Mouse (Mus musculus): ENCODE data around the gene Gm45062.

Gm45062 gene

GRCm38 (mm10) chr6:8368198-8368864 lies 109.1 kb downstream of the Gm45062 start:
- DNase-seq (ENCODE audit: low spot score): no peak

- DNase-seq (ENCODE audit: low spot score): no peak
These were observed 111.4 kb downstream of the Gm45062 start for GRCm38 (mm10) chr6:8370624-8371023.

GRCm38 (mm10) chr6:8373051-8373450 lies 113.8 kb downstream of the Gm45062 start:
- no peak for DNase-seq (ENCODE audit: low spot score)

- no peak for DNase-seq (ENCODE audit: low spot score)
These were observed 114.6 kb downstream of the Gm45062 start for GRCm38 (mm10) chr6:8373851-8374250.

DNA sequence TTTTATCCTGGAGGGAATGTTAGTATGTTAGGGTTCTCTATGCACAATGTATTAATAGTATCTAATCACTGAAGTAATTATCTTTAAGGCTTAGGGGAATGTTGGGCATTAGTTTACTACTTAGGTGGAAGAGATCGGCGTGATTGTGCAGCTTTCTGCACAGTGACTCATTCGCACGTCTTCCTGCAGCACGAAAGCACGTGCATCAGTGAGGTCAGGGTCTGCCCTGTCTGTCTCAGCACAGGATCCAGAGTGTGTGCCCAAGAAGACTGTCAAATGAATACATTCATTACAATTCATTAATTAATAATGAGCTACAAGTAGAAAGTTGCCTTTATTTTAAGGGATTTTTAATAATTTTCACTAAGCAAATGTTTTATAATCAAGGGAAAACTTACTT lies 115.0 kb downstream of the Gm45062 start:
- no peak for DNase-seq (ENCODE audit: low spot score)

DNA sequence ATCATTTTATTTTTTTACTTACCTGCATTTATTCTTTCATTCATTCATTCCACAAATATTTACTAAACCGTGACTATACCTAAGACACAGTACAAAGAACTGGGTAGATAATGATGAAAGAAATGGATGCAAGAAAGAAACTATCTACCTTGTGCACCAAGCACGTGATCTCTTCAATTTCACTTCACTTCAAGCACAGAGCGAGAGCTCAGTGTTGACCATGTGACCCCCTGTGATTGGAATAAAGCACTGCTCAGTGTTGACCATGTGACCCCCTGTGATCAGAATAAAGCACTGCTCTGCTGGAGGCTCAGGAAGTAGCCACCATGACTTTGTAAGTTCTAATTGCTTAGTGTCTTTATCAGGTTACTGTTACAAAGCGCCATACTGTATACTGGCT lies 115.5 kb downstream of the Gm45062 start:
- no peak for DNase-seq (ENCODE audit: low spot score)

GRCm38 (mm10) chr6:8376351-8376750 lies 117.1 kb downstream of the Gm45062 start:
- no peak for DNase-seq (ENCODE audit: low spot score)

DNA sequence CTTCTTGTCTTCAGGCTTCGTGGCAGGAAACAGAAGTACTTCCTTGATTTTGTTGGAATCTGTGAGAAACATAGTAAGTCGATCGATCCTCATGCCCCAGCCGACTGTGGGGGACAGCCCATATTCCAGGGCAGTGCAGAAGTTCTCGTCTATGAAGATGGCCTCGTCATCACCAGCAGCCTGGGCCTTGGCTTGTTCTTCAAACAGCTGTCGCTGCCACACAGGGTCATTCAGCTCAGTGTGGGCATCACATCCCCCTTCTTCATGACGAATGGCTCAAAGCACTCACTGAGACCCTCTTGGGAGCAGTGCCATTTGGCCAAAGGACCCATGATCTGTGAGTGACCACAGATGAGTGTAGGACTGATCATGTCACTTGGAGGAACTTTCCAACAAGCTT lies 118.4 kb downstream of the Gm45062 start:
- DNase-seq (ENCODE audit: low spot score): no peak

DNA sequence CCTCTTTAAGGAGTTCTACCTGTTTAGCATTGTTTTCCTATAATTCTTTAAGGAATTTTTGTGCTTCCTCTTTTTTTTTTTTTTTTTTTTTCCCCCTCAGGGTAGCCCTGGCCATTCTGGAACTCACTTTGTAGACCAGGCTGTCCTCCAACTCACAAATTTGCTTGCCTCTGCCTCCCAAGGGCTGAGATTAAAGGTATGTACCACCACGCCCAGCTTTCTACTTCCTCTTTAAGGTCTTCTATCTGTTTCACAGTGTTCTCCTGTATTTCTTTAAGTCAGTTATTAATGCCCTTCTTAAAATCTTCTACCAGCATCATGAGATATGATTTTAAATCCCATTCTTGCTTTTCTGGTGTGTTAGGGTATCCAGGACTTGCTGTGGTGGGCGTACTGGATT lies 130.1 kb downstream of the Gm45062 start:
- no peak for DNase-seq (ENCODE audit: low spot score)

- no peak for DNase-seq (ENCODE audit: low spot score)
These were observed 131.0 kb downstream of the Gm45062 start for GRCm38 (mm10) chr6:8390296-8390695.

DNA sequence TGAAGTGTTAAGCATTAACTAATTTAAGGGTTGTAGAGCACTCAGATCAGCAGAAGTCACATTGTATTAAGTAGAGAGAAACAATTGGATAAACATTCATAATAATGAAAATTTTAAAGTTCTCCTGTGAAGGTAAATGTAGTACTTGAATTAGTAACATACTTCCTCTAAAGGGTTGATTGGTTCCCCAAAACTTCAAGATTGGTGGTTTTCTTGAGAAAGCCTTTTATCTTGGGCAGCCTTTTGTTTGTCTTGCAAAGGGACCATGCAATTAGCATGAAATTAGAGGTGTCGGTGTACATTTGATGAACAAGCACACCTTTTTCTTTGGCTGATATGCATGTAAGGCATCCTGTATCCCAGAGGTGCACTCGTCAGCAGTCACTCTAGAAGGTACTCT lies 131.7 kb downstream of the Gm45062 start:
- no peak for DNase-seq (ENCODE audit: low spot score)

GRCm38 (mm10) chr6:8393029-8393428 lies 133.8 kb downstream of the Gm45062 start:
- DNase-seq (ENCODE audit: low spot score): no peak

- no peak for DNase-seq (ENCODE audit: low spot score)
These were observed 134.8 kb downstream of the Gm45062 start for GRCm38 (mm10) chr6:8394044-8394443.

DNA sequence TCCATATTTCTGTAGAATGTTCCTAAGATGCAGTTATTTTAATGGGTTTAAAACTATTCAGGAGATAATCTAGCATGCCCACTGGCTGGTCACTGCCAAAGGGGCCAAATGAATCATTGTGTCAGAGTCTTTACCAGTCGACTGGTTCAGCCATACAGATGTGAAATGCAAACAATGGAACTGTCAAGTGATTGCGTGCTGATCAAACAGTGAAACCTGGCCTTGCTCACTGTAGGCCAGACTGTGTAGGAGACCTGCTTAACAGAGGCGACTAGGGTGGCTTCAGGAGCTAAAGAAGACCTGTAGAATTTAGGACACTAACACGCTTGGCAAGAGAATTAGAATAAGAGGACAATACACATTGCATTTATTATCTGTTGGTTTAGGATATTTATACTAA lies 135.8 kb downstream of the Gm45062 start:
- DNase-seq (ENCODE audit: low spot score): no peak

DNA sequence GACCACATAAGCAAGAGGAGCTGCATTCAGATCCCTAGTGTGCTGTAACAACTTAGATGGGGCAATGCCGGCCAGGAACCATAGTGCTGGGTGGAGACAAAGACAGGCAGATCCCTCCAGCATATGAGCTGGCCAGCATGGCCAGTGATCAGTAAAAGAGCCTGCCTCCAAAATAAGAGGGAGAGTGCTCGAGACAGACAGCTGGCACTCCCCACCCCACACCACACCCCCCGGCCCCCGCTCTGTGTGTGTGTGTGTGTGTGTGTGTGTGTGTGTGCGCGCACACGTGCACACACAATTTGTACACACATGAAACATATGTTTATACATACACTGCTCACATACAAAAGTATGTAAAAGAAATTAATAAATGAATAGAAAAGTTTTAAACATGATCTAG lies 138.0 kb downstream of the Gm45062 start:
- DNase-seq (ENCODE audit: low spot score): no peak

DNA sequence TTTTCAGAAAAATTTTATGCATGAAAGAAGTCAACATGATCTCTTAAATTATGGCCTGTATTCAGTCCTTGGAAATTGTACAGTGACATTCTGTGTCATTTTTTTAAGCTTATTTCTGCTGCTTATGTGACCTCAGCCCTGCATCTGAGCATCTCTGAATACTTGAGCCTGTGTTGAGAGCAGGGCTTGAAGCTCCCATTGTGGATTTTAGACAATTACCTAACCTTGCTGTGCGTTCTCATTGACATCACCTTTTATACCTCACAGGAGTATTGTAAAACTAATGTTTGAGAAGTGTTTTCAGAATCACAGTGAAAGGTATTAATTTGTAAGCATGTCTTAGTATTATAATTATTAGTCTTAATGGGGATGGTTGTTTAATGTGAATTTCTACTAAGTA lies 140.5 kb downstream of the Gm45062 start:
- DNase-seq (ENCODE audit: low spot score): no peak

DNA sequence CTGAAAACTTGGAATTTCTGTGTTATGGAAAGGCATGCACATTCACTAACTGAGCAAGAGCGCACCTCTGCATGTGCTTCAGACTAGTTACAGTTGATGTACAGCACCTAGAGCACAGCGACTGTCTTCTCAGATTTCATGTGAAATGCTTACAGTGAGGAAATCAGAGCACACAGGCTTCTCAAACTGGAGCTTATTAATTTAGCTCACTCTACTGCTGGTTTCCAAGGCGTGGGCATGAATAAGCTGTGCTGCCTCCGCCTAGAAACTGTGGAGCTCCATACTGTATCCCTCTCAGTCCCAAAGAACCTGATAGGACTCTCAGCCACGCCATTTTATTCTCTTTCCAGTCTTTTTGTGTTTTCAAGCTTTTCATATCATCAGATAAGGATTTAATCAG lies 143.9 kb downstream of the Gm45062 start:
- no peak for DNase-seq (ENCODE audit: low spot score)

- no peak for DNase-seq (ENCODE audit: low spot score)
These were observed 146.6 kb downstream of the Gm45062 start for GRCm38 (mm10) chr6:8405844-8406243.

DNA sequence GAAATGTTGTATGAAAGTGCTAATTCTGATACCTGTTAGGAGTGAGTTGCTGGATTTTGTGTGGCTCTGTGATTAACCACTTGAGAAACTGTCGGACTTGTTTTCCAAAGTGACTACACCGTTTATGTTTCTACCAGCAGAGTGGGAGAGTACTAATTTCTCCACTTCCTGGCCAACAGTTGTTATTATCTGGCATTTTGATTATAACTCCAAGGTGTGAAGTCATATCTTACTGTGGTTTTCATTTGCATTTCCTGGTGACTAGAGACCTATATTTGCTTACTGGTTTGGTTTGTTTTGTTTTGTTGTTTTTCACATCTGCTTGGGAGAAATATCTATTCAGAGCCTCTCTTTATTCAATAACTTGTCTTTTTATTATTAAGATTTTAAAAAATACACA lies 149.1 kb downstream of the Gm45062 start:
- DNase-seq (ENCODE audit: low spot score): no peak

GRCm38 (mm10) chr6:8409865-8410264 lies 150.6 kb downstream of the Gm45062 start:
- DNase-seq (ENCODE audit: low spot score): no peak

- no peak for DNase-seq (ENCODE audit: low spot score)
These were observed 153.8 kb downstream of the Gm45062 start for GRCm38 (mm10) chr6:8412845-8413598.

DNA sequence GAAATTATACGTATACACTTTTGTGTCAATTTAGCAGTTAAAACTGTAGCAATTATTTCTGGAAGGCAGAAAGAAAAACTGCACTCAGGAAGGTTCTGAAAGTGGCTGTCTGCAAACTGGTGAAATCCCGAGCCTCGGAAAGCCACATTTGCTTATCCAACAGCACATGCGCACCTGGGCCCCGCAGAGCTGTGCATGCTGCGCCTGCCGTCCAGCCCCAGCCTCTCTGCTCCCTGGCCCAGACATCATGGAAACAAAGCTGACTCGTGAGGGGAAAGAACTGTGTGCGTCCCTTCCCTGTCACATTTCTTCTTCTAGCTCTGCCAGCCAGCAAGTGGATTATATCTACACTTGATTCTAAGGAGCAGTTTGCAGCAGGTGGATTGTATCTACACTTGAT lies 154.8 kb downstream of the Gm45062 start:
- DNase-seq (ENCODE audit: low spot score): no peak

DNA sequence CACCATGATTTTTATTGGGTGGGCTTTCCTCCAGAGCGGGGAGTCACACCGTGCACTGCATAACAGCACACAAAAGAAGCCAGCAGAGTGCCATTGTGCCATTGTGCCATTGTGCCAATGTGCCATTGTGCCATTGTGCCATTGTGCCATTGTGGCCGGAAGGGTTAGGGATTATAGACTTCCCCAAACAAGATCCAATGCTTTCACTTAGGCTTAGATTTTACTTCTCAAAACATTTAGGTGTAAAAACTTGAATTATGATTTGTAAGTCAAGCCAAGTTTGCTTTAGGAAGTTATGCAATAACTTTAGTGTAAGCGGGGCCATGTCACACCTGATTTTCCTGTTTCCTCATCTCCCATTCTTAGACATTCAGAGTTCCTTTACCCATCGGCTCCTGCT lies 156.6 kb downstream of the Gm45062 start:
- DNase-seq (ENCODE audit: low spot score): no peak

Measured in lung, postnatal 25 days (tissue).